Mouse (Mus musculus) erythroblast, adult 5-6 weeks (primary cell): ENCODE data around the gene Enam. TPM values are rescaled to one million over a fixed set of nuclear protein-coding genes. Genes with fewer than 3 reads are reported as not detected.

ENCODE experiments used
- total RNA-seq, 2 experiments: library from RNA; stranded (forward) in 1 of 2; stranded (reverse) in 1 of 2; fragments of 150-400 nt in 1 of 2; fragments of 200-764, 138-1000 nt in 1 of 2; gene quantifications; 2 replicates each; pipeline versions ENCODE4 v1.2.3 to v1.2.4; 2015 to 2017; ENCODE audit warnings: low replicate concordance in 2 of 2

The Enam gene
- total RNA-seq, 2 experiments from 2014 or later: not detected

Other genes starting within 250 kb of the Enam start
- not detected in 2 replicates for gene Gm7714, start 219.1 kb upstream of the Enam start, total RNA-seq (2015; ENCODE audit: low replicate concordance)
- gene Gm7714, start 219.1 kb upstream of the Enam start, total RNA-seq (2017; ENCODE audit: low replicate concordance): not detected in 2 replicates
- not detected in 2 replicates for gene Prol1, start 170.7 kb upstream of the Enam start, total RNA-seq (2015; ENCODE audit: low replicate concordance)
- not detected in 2 replicates for gene Prol1, start 170.7 kb upstream of the Enam start, total RNA-seq (2017; ENCODE audit: low replicate concordance)
- not detected in 2 replicates for gene Amtn, start 111.9 kb upstream of the Enam start, total RNA-seq (2015; ENCODE audit: low replicate concordance)
- not detected in 2 replicates for gene Amtn, start 111.9 kb upstream of the Enam start, total RNA-seq (2017; ENCODE audit: low replicate concordance)
- not detected in 2 replicates for gene Ambn, start 32.0 kb upstream of the Enam start, total RNA-seq (2015; ENCODE audit: low replicate concordance)
- gene Ambn, start 32.0 kb upstream of the Enam start, total RNA-seq (2017; ENCODE audit: low replicate concordance): not detected in 2 replicates
- 73.6 and 78.4 TPM in 2 replicates for gene Jchain, start 39.9 kb downstream of the Enam start, total RNA-seq (2015; ENCODE audit: low replicate concordance)
- gene Jchain, start 39.9 kb downstream of the Enam start, total RNA-seq (2017; ENCODE audit: low replicate concordance): 36.3 and 37.8 TPM in 2 replicates
- 10.6 and 20.5 TPM in 2 replicates for gene Utp3, start 66.5 kb downstream of the Enam start, total RNA-seq (2015; ENCODE audit: low replicate concordance)
- 10.9 and 11.8 TPM in 2 replicates for gene Utp3, start 66.5 kb downstream of the Enam start, total RNA-seq (2017; ENCODE audit: low replicate concordance)
- gene Rufy3, start 77.1 kb downstream of the Enam start, total RNA-seq (2015; ENCODE audit: low replicate concordance): 2.9 and 3.6 TPM in 2 replicates
- gene Rufy3, start 77.1 kb downstream of the Enam start, total RNA-seq (2017; ENCODE audit: low replicate concordance): 3.7 and 6.7 TPM in 2 replicates
- gene Grsf1, start 188.2 kb downstream of the Enam start, total RNA-seq (2015; ENCODE audit: low replicate concordance): 15.9 and 26.3 TPM in 2 replicates
- gene Grsf1, start 188.2 kb downstream of the Enam start, total RNA-seq (2017; ENCODE audit: low replicate concordance): 17.6 and 31.3 TPM in 2 replicates
- gene Mob1b, start 232.9 kb downstream of the Enam start, total RNA-seq (2015; ENCODE audit: low replicate concordance): 21.7 and 33.6 TPM in 2 replicates
- 15.7 and 19.4 TPM in 2 replicates for gene Mob1b, start 232.9 kb downstream of the Enam start, total RNA-seq (2017; ENCODE audit: low replicate concordance)